Mouse (Mus musculus) CD4-positive, CD25-positive, alpha-beta regulatory T cell, adult 4 months (primary cell): Measurements from ENCODE around the gene Ddx11. TPM values are rescaled to one million over a fixed set of nuclear protein-coding genes. Genes with fewer than 3 reads are reported as not detected.
A peak's percentile ranks its signal among the peaks of the same experiment; 100 is the strongest.

Experiments
- ATAC-seq: one replicate; pipeline ENCODE4 v1.8.0; 2017
- polyA plus RNA-seq, 2 experiments: library from polyadenylated mRNA; unstranded; fragments of 100-300 nt; shearing (Covaris generic); gene quantifications; one replicate each; pipeline ENCODE4 v1.2.1; 2017

Ddx11 gene
- polyA plus RNA-seq = 10 to 100 TPM; 11.4 to 24.8 TPM

- ATAC-seq = peak; percentile 94
These were observed at the start of gene Ddx11 for GRCm38 (mm10) chr17:66123066-66123815. Gene Ddx11, plus strand, starts transcription at chr17:66123520.

- peak; percentile 50 for ATAC-seq
These were observed 49.3 kb upstream of the Ddx11 start for GRCm38 (mm10) chr17:66073971-66074370.

GRCm38 (mm10) chr17:66075827-66076173 is 47.5 kb upstream of the Ddx11 start:
- ATAC-seq = peak; percentile 12

- peak; percentile 32 for ATAC-seq
These were observed 47.0 kb upstream of the Ddx11 start for GRCm38 (mm10) chr17:66076174-66076927.

GRCm38 (mm10) chr17:66076934-66077333 is 46.4 kb upstream of the Ddx11 start, which contains the start of gene Ankrd12:
Gene Ankrd12, minus strand, starts transcription at chr17:66077089.
- peak; percentile 71 for ATAC-seq

GRCm38 (mm10) chr17:66077437-66077850 is 45.9 kb upstream of the Ddx11 start:
- peak; percentile 3 for ATAC-seq

- ATAC-seq = no peak
These were observed 38.8 kb upstream of the Ddx11 start for GRCm38 (mm10) chr17:66084486-66084885.

GRCm38 (mm10) chr17:66085038-66085437 is 38.3 kb upstream of the Ddx11 start:
- ATAC-seq = no peak

GRCm38 (mm10) chr17:66090251-66090650 is 33.1 kb upstream of the Ddx11 start:
- no peak for ATAC-seq

- no peak for ATAC-seq
These were observed 31.9 kb upstream of the Ddx11 start for GRCm38 (mm10) chr17:66091392-66091791.

GRCm38 (mm10) chr17:66092065-66092464 is 31.3 kb upstream of the Ddx11 start:
- no peak for ATAC-seq

GRCm38 (mm10) chr17:66092664-66093063 is 30.7 kb upstream of the Ddx11 start:
- no peak for ATAC-seq

- ATAC-seq = peak; percentile 9
These were observed 22.5 kb upstream of the Ddx11 start for GRCm38 (mm10) chr17:66100566-66101379.

- peak; percentile 89 for ATAC-seq
These were observed 21.7 kb upstream of the Ddx11 start, which contains the start of gene Ndufv2 for GRCm38 (mm10) chr17:66101380-66102330. Gene Ndufv2, minus strand, starts transcription at chr17:66101559.

- ATAC-seq = no peak
These were observed 19.2 kb upstream of the Ddx11 start for GRCm38 (mm10) chr17:66104076-66104475.

GRCm38 (mm10) chr17:66106601-66107267 is 16.6 kb upstream of the Ddx11 start:
- peak; percentile 35 for ATAC-seq

- no peak for ATAC-seq
These were observed 15.9 kb upstream of the Ddx11 start for GRCm38 (mm10) chr17:66107466-66107865.

GRCm38 (mm10) chr17:66108198-66108597 is 15.1 kb upstream of the Ddx11 start:
- no peak for ATAC-seq

- no peak for ATAC-seq
These were observed 12.6 kb upstream of the Ddx11 start for GRCm38 (mm10) chr17:66110746-66111145.

GRCm38 (mm10) chr17:66111402-66111959 is 11.8 kb upstream of the Ddx11 start, which contains the start of gene Washc1:
Gene Washc1, plus strand, starts transcription at chr17:66111545.
- ATAC-seq = peak; percentile 90

- peak; percentile 15 for ATAC-seq
These were observed 11.2 kb upstream of the Ddx11 start for GRCm38 (mm10) chr17:66112166-66112565.
